13 mouse cellular contexts compared by ENCODE assay signal in the genomic region with DNA sequence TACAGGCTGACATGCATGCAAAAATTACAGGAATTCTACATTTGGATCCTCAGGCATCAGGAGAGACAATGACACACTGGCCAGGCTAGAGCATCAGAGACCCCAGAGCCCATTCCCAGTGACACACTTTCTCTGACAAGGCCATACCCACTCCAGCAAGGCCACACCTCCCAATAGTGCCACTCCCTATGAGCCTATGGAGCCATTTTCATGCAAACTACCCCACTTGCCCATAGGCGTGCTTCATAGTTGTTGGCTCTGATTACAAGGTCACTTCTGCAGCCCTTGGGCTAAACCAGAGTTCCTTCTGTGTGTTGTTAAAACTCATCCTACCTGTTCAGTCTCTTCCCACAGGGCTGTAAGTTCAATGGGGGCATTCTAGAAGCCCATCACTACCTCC. TPM values are rescaled to one million over a fixed set of nuclear protein-coding genes. Genes with fewer than 3 reads are reported as not detected.
A peak's percentile ranks its signal among the peaks of the same experiment; 100 is the strongest.
DNase-seq lines count a peak whose midpoint lies in the region; ATAC-seq and TF ChIP-seq lines count a peak whose summit lies in the region.
"Had no signal": no experiment of that assay in that cellular context is flagged by ENCODE, and none has a peak within 500 bp of the region (broad histone marks: within the 10 kb centered on the region; RNA-seq: fewer than 3 reads in every experiment).

No protein-coding gene starts in this region.

- no peaks in the 10 kb centered on the region for H3K27me3 ChIP-seq in heart, embryonic 11.5 days (ENCODE audit: control insufficient read depth, insufficient read depth, low read length)
- no peaks in the 10 kb centered on the region for H3K27me3 ChIP-seq in E14TG2a.4 (ENCODE audit: insufficient read depth, low read length)
- H3K27me3 ChIP-seq in intestine, postnatal 0 days (replicated peaks; ENCODE audit: control insufficient read depth, insufficient read depth, low read length) = no peaks in the 10 kb centered on the region
- no peaks in the 10 kb centered on the region for H3K27me3 ChIP-seq in forebrain, embryonic 10.5 days (ENCODE audit: poor library complexity, severe bottlenecking)
- H3K27me3 ChIP-seq: neural tube, embryonic 15.5 days had no signal

- DNase-seq in heart, postnatal 25 days (ENCODE audit: low spot score) = no peak
- DNase-seq in layer of hippocampus, adult 2 months (ENCODE audit: low spot score in 2 of 2) = no peak
- DNase-seq in layer of hippocampus, postnatal 25 days (ENCODE audit: extremely low spot score in 1 of 2, low spot score in 1 of 2) = no peak
- DNase-seq in forebrain, embryonic 10.5 days (ENCODE audit: extremely low spot score, low spot score) = no peak
- DNase-seq in embryo, embryonic 9.5 days (ENCODE audit: extremely low spot score) = no peak
- DNase-seq: cerebellum, adult 9-10 months had no signal

- no peaks in the 10 kb centered on the region for H3K9me3 ChIP-seq in heart, embryonic 11.5 days (replicated peaks; ENCODE audit: control insufficient read depth, low read length)
- no peaks in the 10 kb centered on the region for H3K9me3 ChIP-seq in E14TG2a.4 (ENCODE audit: low read length)
- H3K9me3 ChIP-seq in intestine, postnatal 0 days (ENCODE audit: control insufficient read depth) = no peaks in the 10 kb centered on the region
- H3K9me3 ChIP-seq in forebrain, embryonic 10.5 days = no peaks in the 10 kb centered on the region
- H3K9me3 ChIP-seq: neural tube, embryonic 15.5 days had no signal

- peaks cover 36% of the 10 kb centered on the region for H3K4me1 ChIP-seq in heart, embryonic 11.5 days (ENCODE audit: control insufficient read depth, insufficient read depth, low read length)
- peaks cover 77% of the 10 kb centered on the region for H3K4me1 ChIP-seq in E14TG2a.4 (replicated peaks; ENCODE audit: low read depth, low read length)
- H3K4me1 ChIP-seq in intestine, postnatal 0 days (replicated peaks; ENCODE audit: control insufficient read depth, insufficient read depth, low read length) = 0 out of 2 replicates have a peak, but pooled peaks cover 2% of the 10 kb centered on the region
- H3K4me1 ChIP-seq in forebrain, embryonic 10.5 days = peaks cover 31% of the 10 kb centered on the region

- ATAC-seq in heart, embryonic 11.5 days (replicated peaks; ENCODE audit: insufficient number of reproducible peaks, low FRiP score, low TSS enrichment) = no peak
- no peak for ATAC-seq in intestine, postnatal 0 days
- ATAC-seq: forebrain, embryonic 14.5 days had no signal

- no peak overlapping the region for H3K4me3 ChIP-seq in heart, embryonic 11.5 days (ENCODE audit: low read depth, low read length)
- no peak overlapping the region for H3K4me3 ChIP-seq in layer of hippocampus, adult 2 months
- peak overlapping the region; percentile 71 for H3K4me3 ChIP-seq in E14TG2a.4 (replicated peaks; ENCODE audit: low read length)
- H3K4me3 ChIP-seq in intestine, postnatal 0 days (ENCODE audit: low read depth, low read length) = no peak overlapping the region
- H3K4me3 ChIP-seq in forebrain, embryonic 10.5 days = no peak overlapping the region
- H3K4me3 ChIP-seq: left cerebral cortex, adult 2 months; neural tube, embryonic 15.5 days had no signal

- no peak overlapping the region for H3K9ac ChIP-seq in heart, embryonic 11.5 days (ENCODE audit: low read depth, low read length)
- no peak overlapping the region for H3K9ac ChIP-seq in intestine, postnatal 0 days (ENCODE audit: low read depth, low read length)
- H3K9ac ChIP-seq: hindbrain, embryonic 14.5 days; neural tube, embryonic 15.5 days had no signal

- H3K27ac ChIP-seq in heart, embryonic 11.5 days (ENCODE audit: low read depth, low read length) = peak overlapping the region; percentile 62; the same call in 1 of the 2 replicates
- H3K27ac ChIP-seq in layer of hippocampus, adult 2 months = peak overlapping the region; percentile 36; the same call in 1 of the 2 replicates
- H3K27ac ChIP-seq in intestine, postnatal 0 days (ENCODE audit: low read depth, low read length) = no peak overlapping the region; the same call in 1 of the 2 replicates
- no peak overlapping the region for H3K27ac ChIP-seq in forebrain, embryonic 10.5 days
- H3K27ac ChIP-seq: left cerebral cortex, adult 2 months; neural tube, embryonic 15.5 days had no signal

- WGBS in heart, embryonic 11.5 days (ENCODE audit: insufficient replicate concordance) = 75% methylated on average over 1 of the region's 1 CpGs
- WGBS in intestine, postnatal 0 days = 78% methylated on average over 1 of the region's 1 CpGs
- 81% methylated on average over 1 of the region's 1 CpGs for WGBS in forebrain, embryonic 10.5 days

- intact Hi-C loops in heart, postnatal 25 days (cut with DNase I) = loop anchor here (5.0 kb wide), 1 partner anchor 35 kb away; no protein-coding TSS in a partner anchor

- H3K4me2 ChIP-seq in heart, embryonic 11.5 days = no peak overlapping the region
- 0 out of 2 replicates have a peak overlapping the region, but pooled peaks have one; percentile 6 for H3K4me2 ChIP-seq in intestine, postnatal 0 days (replicated peaks; ENCODE audit: low read depth)
- H3K4me2 ChIP-seq: hindbrain, embryonic 14.5 days; neural tube, embryonic 15.5 days had no signal

- H3K36me3 ChIP-seq in heart, embryonic 11.5 days (ENCODE audit: control insufficient read depth, insufficient read depth, low read length) = no peaks in the 10 kb centered on the region
- 0 out of 2 replicates have a peak, but pooled peaks cover 3% of the 10 kb centered on the region for H3K36me3 ChIP-seq in E14TG2a.4 (ENCODE audit: insufficient read depth, low read length)
- no peaks in the 10 kb centered on the region for H3K36me3 ChIP-seq in intestine, postnatal 0 days (ENCODE audit: control insufficient read depth, insufficient read depth)
- no peaks in the 10 kb centered on the region for H3K36me3 ChIP-seq in forebrain, embryonic 10.5 days (replicated peaks)
- H3K36me3 ChIP-seq: neural tube, embryonic 15.5 days had no signal

- TF ChIP-seq CTCF in layer of hippocampus, adult 2 months (conservative IDR thresholded peaks at IDR 0.05) = no peak
- TF ChIP-seq CTCF in E14TG2a.4 (conservative IDR thresholded peaks at IDR 0.05; ENCODE audit: low read length) = no peak
- no peak for TF ChIP-seq CTCF in intestine, postnatal 0 days (IDR thresholded peaks at IDR 0.05; ENCODE audit: low read depth)

RNA-seq across cellular contexts. Expression of a gene that starts 25.1 kb away (rescaled TPM):
- 25.2 and 30.8 TPM in 2 replicates for polyA plus RNA-seq in heart, embryonic 11.5 days (2014; fragmentation: Nextera tagmentation; extraction: Ambion mirVana)
- 10 to 100 TPM; 19.6 to 19.8 TPM for total RNA-seq in heart, postnatal 25 days (2021)
- total RNA-seq in layer of hippocampus, adult 2 months (2021) = 10 to 100 TPM; 60.3 to 71.2 TPM
- total RNA-seq in layer of hippocampus, postnatal 25 days (2021) = 10 to 100 TPM; 64.2 to 96.4 TPM
- polyA plus RNA-seq in intestine, postnatal 0 days (2015; fragmentation: Nextera tagmentation; extraction: Ambion mirVana) = 3.4 and 5.4 TPM in 2 replicates
- 25.3 and 28.4 TPM in 2 replicates for polyA plus RNA-seq in forebrain, embryonic 10.5 days (2016; fragmentation: Nextera tagmentation; extraction: Ambion mirVana)

Comparison
In these comparisons a context has a peak if more than half of its experiments do, and no peak if none do; other contexts are left out.
1. H3K27ac ChIP-seq: peak in heart, embryonic 11.5 days (single experiment) and layer of hippocampus, adult 2 months (single experiment); none in intestine, postnatal 0 days (single experiment) and forebrain, embryonic 10.5 days (single experiment).